Mouse (Mus musculus) cerebellum, postnatal 14 days (tissue): ENCODE results near the gene Slc36a3.

Source experiments
- DNase-seq, 2 experiments: peaks; one replicate each; pipeline ENCODE4 v3.0.0; 2021; ENCODE audit warnings: mixed read lengths in 2 of 2

The Slc36a3 gene

GRCm38 (mm10) chr11:55151608-55152007 is at the start of gene Slc36a3:
Gene Slc36a3, minus strand, starts transcription at chr11:55151708.
- no peak for DNase-seq

GRCm38 (mm10) chr11:55197740-55198510 is 46.4 kb upstream of the Slc36a3 start:
- DNase-seq = no peak

- DNase-seq = no peak
Observed at GRCm38 (mm10) chr11:55197086-55197485, 45.6 kb upstream of the Slc36a3 start.

GRCm38 (mm10) chr11:55190216-55190615 is 38.7 kb upstream of the Slc36a3 start:
- DNase-seq = no peak

- no peak for DNase-seq
Observed at GRCm38 (mm10) chr11:55187777-55188176, 36.3 kb upstream of the Slc36a3 start.

- no peak for DNase-seq
Observed at GRCm38 (mm10) chr11:55187292-55187691, 35.8 kb upstream of the Slc36a3 start.

- peak; percentile 85 to 89 for DNase-seq
Observed at GRCm38 (mm10) chr11:55184733-55185291, 33.3 kb upstream of the Slc36a3 start, which contains the start of gene Slc36a2. Gene Slc36a2, minus strand, starts transcription at chr11:55185077.

GRCm38 (mm10) chr11:55184246-55184645 is 32.7 kb upstream of the Slc36a3 start:
- no peak for DNase-seq

- no peak for DNase-seq
Observed at GRCm38 (mm10) chr11:55183124-55183523, 31.6 kb upstream of the Slc36a3 start.

GRCm38 (mm10) chr11:55179856-55180255 is 28.3 kb upstream of the Slc36a3 start:
- no peak for DNase-seq

GRCm38 (mm10) chr11:55178830-55179229 is 27.3 kb upstream of the Slc36a3 start:
- DNase-seq = no peak

- DNase-seq = no peak
Observed at GRCm38 (mm10) chr11:55170501-55170900, 19.0 kb upstream of the Slc36a3 start.

GRCm38 (mm10) chr11:55168914-55169313 is 17.4 kb upstream of the Slc36a3 start:
- DNase-seq = no peak

GRCm38 (mm10) chr11:55168504-55168903 is 17.0 kb upstream of the Slc36a3 start:
- DNase-seq = no peak

GRCm38 (mm10) chr11:55165748-55166147 is 14.2 kb upstream of the Slc36a3 start:
- no peak for DNase-seq

GRCm38 (mm10) chr11:55164723-55165122 is 13.2 kb upstream of the Slc36a3 start:
- peak; percentile 69 to 74 for DNase-seq

- DNase-seq = peak; percentile 71 to 78
Observed at GRCm38 (mm10) chr11:55162670-55163069, 11.2 kb upstream of the Slc36a3 start.

GRCm38 (mm10) chr11:55158785-55159359 is 7.4 kb upstream of the Slc36a3 start:
- DNase-seq = peak; percentile 92 to 96

- no peak for DNase-seq
Observed at GRCm38 (mm10) chr11:55155070-55155421, 3.5 kb upstream of the Slc36a3 start.

- no peak for DNase-seq
Observed at GRCm38 (mm10) chr11:55154398-55155069, 3.0 kb upstream of the Slc36a3 start.

GRCm38 (mm10) chr11:55148461-55148860 is 3.0 kb downstream of the Slc36a3 start:
- no peak for DNase-seq

- DNase-seq = no peak
Observed at GRCm38 (mm10) chr11:55147423-55147822, 4.1 kb downstream of the Slc36a3 start.

GRCm38 (mm10) chr11:55146855-55147254 is 4.7 kb downstream of the Slc36a3 start:
- no peak for DNase-seq

GRCm38 (mm10) chr11:55144011-55144410 is 7.5 kb downstream of the Slc36a3 start:
- DNase-seq = no peak
